Mouse (Mus musculus) megakaryocyte, embryonic 14.5 days (primary cell): ENCODE data around the gene Yipf2.
"Not testable (repeated sequence)": the region's sequence is repeated elsewhere in the genome, so short reads cannot be mapped to it uniquely, and the experiment has no call there.

Source experiments
- FLI1 ChIP-seq: IDR thresholded peaks from 2 replicates; pipeline ENCODE4 v1.6.1; 2012; ENCODE audit warnings: low read length, inconsistent platforms, mixed read lengths
- GATA1 ChIP-seq: IDR thresholded peaks from 3 replicates; pipeline ENCODE4 v1.6.1; 2012; ENCODE audit warnings: mixed read lengths, low read length, inconsistent platforms, borderline replicate concordance

DNA sequence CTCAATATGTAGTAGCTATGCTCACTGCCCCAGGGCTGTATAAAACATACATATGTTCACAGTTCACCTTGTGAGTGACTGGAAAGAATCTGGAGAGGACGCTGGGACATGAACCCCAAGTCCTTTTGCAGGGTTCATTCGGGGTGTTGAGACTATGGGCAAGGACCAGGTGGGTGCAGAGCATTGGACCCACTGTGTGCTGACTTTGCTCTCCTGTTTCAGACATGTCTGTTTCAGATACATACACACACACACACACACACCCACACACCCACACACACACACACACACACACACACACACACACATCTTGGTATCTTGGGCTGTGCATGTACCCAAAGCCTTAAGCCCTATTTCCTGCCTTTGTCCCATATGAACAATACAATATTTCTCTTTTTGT lies 50.6 kb downstream of the Yipf2 start:
- not testable (repeated sequence) for TF ChIP-seq GATA1, FLI1
